Mouse (Mus musculus) heart, postnatal 10 days (tissue): ENCODE results near the gene Slc38a2. TPM values are rescaled to one million over a fixed set of nuclear protein-coding genes. Genes with fewer than 3 reads are reported as not detected.

Experiments
- DNase-seq, 2 experiments: peaks; one replicate each; pipeline ENCODE4 v3.0.0; 2021
- intact Hi-C: fragments of 180-260 bp; cut with DNase I; formaldehyde crosslinking; loops from one replicate; pipeline ENCODE4 v1.15.1; 2025
- total RNA-seq, 2 experiments: library from RNA; stranded (reverse); gene quantifications; 2 replicates each; pipeline ENCODE4 v1.2.3; 2021

The Slc38a2 gene
- total RNA-seq, 2 experiments from 2014 or later = 312 to 340 TPM

- intact Hi-C loops = no loop called here
- DNase-seq = no peak
Measured at GRCm38 (mm10) chr15:96722228-96722627, 22.7 kb upstream of the Slc38a2 start.

DNA sequence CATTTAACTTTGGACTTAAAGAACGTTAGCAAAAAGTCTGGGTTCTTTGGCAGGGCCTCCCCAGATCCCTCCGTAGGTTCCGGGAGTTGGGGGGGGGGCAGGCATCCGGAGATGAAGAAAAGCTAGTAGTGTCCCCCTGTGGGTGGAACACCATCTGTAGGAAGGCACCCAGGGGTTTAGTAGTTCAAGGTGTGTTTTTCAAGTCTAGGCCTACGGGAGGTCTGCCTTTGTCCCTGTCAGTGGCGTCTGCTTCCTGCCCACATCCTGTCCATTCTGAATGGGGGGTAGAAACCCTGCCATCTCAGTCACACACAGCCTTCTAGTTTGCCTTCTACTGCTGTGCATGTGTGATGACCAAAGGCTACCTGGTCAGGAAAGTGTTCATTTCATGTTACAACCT lies 20.6 kb upstream of the Slc38a2 start:
- no peak for DNase-seq
- intact Hi-C loops = no loop called here

- intact Hi-C loops = no loop called here
- no peak for DNase-seq
Measured at GRCm38 (mm10) chr15:96718466-96718865, 18.9 kb upstream of the Slc38a2 start.

DNA sequence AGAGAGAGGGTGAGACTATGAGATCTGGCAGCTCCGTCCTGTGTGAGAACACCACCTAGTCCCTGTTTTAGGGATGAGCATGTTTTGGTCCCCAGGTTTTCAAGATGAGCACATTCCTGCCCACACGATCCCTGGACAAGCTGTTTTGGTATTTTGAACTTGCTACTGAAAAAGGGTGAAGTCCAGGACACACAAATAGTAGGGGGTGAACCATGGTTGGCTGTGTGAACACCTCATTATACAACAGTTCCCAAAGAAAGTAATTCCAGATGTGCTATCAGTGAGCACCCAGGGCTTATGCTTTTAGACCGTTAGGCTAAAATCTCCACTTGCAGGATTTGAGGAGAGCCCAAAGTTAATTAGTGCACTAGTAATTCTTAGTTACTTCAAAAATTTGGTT lies 17.7 kb upstream of the Slc38a2 start:
- DNase-seq = no peak
- intact Hi-C loops = no loop called here

- DNase-seq = no peak
- intact Hi-C loops = no loop called here
Measured at GRCm38 (mm10) chr15:96716371-96716770, 16.8 kb upstream of the Slc38a2 start.

- no peak for DNase-seq
- intact Hi-C loops = no loop called here
Measured at GRCm38 (mm10) chr15:96715692-96716080, 16.2 kb upstream of the Slc38a2 start.

DNA sequence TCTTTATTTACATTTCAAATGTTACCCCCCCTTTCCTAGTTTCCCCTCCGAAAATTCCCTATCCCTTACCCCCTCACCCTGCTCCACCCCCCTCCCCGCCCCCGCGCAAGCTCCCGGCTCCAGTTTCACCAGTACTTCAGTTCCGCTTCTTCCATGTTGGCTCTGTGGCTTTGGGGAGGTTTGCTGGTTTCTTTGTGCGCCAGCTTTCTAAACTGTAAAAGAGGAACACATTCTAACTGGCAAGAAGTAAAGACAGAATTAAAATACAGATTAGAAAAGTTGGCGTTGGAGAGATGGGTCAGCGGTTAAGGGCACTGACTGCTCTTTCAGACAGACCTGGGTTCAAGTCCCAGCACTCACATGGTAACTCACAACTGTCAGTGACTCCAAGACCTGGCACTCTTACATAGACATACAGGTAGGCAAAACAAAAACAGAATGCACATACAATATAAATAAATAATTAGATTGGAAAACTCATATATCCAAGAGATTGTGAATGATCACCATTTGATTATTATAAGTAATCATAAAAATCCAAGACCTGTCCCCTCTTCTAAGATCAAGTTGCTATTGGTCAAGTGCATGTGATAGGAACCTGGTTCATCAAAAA lies 15.7 kb upstream of the Slc38a2 start:
- no peak for DNase-seq

GRCm38 (mm10) chr15:96714676-96715016 lies 15.1 kb upstream of the Slc38a2 start:
- no peak for DNase-seq
- intact Hi-C loops = no loop called here

More for the DNA sequence above, 15.7 kb upstream of the Slc38a2 start:
- intact Hi-C loops = no loop called here

GRCm38 (mm10) chr15:96713758-96714675 lies 14.5 kb upstream of the Slc38a2 start:
- no peak for DNase-seq
- intact Hi-C loops = no loop called here

DNA sequence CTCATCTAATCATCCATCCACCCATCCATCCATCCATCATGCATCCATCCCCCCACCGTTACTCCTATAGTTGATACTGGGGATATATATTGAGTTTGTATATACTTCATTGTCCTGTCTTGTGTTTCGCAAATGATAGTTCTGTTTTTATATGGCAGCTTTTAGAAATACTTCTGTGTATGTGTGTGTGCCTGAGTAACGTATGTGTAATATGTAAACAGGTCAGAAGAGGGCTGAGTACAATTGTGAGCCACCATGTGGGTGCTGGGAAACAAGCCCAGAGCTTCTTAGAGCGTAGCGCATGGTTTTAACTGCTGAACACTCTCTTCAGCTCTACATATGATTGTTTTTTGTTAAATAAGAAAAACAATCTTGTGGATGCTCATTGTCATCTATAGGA lies 12.8 kb upstream of the Slc38a2 start:
- DNase-seq = no peak
- intact Hi-C loops = no loop called here

- DNase-seq = no peak
- intact Hi-C loops = no loop called here
Measured at GRCm38 (mm10) chr15:96711664-96712063, 12.1 kb upstream of the Slc38a2 start.

DNA sequence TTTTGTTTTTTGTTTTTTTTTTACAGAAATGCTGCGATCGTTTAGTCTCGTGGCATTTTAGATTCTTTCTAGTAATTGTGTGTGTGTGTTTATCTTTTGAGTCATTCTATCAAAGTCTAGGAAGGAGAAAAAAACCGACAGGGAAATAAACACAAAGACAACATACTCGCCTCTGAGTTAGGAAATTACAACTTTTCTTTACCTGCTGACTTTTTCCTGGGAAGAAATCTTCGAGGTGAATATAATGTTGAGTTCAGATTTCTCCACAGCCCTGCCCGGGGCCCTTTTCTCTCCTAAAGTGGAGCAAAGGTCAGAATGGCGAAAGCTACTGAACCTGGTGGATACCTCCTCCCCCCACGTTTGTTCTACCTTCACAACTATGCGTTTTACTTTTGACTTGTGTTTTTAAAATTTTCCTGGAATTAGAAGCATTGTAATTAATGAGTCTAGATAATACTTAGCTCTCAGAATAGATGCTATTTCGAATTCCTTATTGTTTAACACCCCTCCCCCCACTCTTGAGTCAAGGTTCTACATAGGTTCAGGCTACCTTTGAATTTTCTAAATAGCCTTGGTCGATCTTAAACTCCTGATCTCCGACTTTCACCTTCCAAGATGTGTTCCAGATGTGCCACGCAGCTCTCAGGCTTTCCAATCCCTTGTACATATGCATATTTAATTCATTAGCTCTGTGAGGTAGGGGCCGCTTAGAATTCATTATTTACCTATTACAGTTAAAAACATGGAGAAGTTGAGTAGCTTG lies 11.0 kb upstream of the Slc38a2 start:
- no peak for DNase-seq
- intact Hi-C loops = no loop called here

DNA sequence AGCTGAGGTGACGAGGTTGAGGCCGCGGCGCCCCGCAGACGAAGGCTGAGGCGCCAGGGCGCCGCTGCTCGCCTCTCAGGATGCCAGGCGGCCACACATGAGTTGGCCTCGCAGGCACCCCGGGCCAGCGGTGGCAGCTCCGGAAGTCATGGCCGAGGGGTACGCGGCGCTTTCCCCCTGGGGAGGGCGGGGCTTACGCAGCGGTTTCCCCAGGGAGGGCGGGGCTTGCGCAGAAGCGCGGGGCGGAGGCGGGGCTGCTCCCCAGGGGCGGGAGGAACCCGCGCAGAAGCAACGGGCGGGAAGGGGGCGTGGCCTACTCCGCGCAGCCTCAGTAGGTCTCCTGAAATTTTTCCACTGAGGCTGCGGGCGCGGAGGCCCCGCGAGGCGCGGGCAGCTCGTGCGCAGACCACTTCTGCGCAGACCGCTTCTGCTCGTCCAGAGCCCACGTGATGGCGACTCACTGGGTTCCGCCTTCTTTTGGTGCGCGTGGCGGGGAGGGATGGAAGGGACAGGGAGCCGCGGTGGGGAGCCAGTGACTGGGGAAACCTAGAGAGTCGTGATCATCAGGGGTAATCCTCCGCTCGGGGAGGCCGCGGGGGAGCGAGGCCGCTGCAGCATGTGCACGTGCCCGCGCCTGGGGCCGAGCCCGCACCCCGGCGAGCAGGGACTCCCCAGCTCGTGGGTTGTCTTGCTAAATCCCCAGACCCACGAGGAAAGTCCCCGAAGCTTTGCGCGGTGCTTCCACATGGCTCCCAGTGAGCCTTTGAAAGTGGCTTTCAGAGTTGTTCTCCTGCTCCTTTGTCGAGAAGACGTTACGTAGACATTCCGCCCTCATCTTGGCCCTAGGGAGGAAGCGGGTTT lies 10.2 kb upstream of the Slc38a2 start:
- intact Hi-C loops = no loop called here
- peak; percentile 99 for DNase-seq

- peak in 1 of 2 experiments; percentile 46 for DNase-seq
- intact Hi-C loops = no loop called here
Measured at GRCm38 (mm10) chr15:96708976-96709490, 9.5 kb upstream of the Slc38a2 start.

- intact Hi-C loops = no loop called here
- no peak for DNase-seq
Measured at GRCm38 (mm10) chr15:96708428-96708827, 8.9 kb upstream of the Slc38a2 start.

DNA sequence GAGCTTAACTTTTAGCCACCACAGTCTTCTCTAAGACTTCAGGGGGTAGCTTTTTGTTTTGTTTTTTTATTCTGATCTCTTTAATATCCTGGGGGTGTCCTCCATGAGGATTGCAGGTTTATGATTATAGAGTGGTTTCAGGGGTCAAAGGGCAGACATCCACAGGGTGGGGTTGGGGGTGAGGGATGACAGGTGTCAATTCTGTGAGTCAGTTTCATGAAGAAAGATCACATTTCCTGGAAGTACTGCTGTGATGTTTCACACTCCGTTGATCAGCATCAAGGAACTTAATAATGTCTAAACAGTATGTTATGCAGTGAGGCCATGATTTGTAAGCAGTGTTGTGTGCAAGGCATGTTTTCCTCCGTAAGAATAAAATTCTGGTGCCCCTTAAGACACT lies 8.4 kb upstream of the Slc38a2 start:
- intact Hi-C loops = no loop called here

DNA sequence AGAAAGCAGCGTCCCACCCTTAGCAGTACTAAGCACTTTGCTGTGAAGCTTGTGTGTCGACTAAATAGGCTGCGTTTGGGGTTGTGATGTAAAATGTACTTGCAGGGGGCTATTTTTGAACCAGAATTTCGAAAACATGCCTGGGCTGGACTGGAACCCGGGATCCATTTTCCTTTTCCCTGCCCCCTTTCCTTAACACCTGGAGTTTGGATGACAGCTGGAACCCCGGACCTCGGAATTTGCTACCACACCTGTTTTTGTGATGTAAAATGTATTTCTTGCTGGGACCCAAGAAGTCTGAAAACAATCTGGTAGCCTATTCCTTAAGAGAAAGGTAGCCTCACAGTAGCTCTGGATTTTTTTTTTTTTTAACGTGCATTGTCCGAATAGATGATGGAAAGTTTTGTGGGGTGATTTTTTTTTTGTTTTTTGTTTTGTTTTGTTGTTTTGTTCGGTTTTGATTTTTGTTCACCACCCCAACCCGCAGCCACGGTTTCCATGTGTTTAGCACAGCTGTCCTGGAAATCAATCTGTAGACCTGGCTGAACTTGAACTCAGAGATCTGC lies 3.0 kb upstream of the Slc38a2 start:
- no peak for DNase-seq
- intact Hi-C loops = loop anchor here (5.0 kb wide), 1 partner anchor 235 kb away; no protein-coding TSS in a partner anchor

More for the DNA sequence above, 8.4 kb upstream of the Slc38a2 start:
- no peak for DNase-seq

DNA sequence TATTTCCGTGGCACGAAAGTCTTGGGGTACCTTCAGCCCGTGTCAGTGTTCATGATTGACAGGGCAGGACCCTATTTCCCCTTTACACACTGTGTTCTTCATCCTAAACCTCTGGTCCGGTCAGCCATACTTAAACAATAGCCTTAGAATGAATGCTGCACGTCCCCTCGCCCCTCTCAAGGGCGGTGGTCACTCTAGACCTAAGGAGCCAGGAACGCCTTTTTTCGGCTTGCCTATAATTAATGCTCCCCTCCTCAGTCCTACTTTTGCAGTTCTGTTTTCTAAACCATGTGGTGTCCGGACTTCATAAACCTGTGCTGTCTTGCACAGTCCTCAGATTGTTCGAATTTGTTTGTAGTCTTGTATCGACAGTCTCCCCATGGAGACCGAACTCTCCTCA lies 1.2 kb upstream of the Slc38a2 start:
- intact Hi-C loops = loop anchor here (5.0 kb wide), 1 partner anchor 237 kb away; no protein-coding TSS in a partner anchor

DNA sequence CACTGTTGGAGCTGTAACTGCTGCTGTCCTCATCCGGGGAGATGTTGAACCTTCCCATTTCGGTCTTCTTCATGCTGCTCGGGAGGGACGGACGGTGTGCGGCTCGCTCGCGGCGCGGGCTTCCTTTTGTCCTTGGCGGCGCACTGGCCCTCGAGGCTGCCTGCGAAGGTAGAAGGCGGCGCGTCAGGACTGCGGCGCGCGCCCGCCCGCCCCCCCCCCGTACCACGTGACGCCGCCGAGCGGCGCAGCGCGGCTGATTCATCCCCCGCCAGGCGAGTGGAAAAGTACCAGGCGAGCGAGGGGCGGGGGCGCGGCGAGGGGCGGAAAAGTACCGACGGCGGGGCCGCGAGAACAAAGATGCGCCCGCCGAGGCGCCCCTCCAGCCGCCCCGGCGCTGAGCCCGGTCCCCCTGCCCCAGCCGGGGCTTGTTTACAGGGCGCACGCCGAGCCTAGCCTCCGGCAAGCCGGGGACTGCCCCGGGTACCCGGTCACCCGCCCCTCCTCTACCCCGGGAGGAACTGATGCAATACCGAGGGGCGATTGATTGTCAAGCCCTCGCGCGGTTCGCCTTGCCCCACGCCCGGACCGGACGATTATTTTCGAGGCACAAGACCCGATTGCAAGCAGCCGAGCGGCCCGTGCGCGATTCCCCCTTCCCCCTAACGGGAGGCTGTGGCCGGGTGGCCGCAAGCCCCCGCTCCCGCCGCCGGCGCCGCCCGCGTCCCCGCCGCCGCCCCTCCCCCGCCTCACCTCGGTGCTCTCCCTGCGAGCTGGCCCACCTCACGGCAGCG lies 677 bp downstream of the Slc38a2 start:
- peak; percentile 90 for DNase-seq
- intact Hi-C loops = loop anchor here (2.0 kb wide), 1 partner anchor 50 kb away; no protein-coding TSS in a partner anchor

More for the DNA sequence above, 1.2 kb upstream of the Slc38a2 start:
- DNase-seq = no peak
